Mouse (Mus musculus) erythroid progenitor cell, adult 5-6 weeks (primary cell): ENCODE measurements around the gene Ccnb2. TPM values are rescaled to one million over a fixed set of nuclear protein-coding genes. Genes with fewer than 3 reads are reported as not detected.
A peak's percentile ranks its signal among the peaks of the same experiment; 100 is the strongest.
"Not testable (repeated sequence)": the region's sequence is repeated elsewhere in the genome, so short reads cannot be mapped to it uniquely, and the experiment has no call there.

Experiments
- ATAC-seq: replicated peaks from 2 replicates; pipeline ENCODE4 v1.8.0; 2016; ENCODE audit warnings: moderate number of reproducible peaks, mild to moderate bottlenecking, moderate TSS enrichment, inconsistent platforms; ENCODE audit not compliant: poor library complexity, low FRiP score, severe bottlenecking
- total RNA-seq, 2 experiments: library from RNA; stranded (forward) in 1 of 2; stranded (reverse) in 1 of 2; fragments of 150-400 nt in 1 of 2; fragments of 186-747, 209-891 nt in 1 of 2; gene quantifications; 2 replicates each; pipeline versions ENCODE4 v1.2.3 to v1.2.4; 2015 to 2017; ENCODE audit warnings: low replicate concordance in 2 of 2

Ccnb2 gene
- total RNA-seq (2015; ENCODE audit: low replicate concordance) (314 and 369 TPM in 2 replicates), total RNA-seq (2017; ENCODE audit: low replicate concordance) (254 and 369 TPM in 2 replicates)

DNA sequence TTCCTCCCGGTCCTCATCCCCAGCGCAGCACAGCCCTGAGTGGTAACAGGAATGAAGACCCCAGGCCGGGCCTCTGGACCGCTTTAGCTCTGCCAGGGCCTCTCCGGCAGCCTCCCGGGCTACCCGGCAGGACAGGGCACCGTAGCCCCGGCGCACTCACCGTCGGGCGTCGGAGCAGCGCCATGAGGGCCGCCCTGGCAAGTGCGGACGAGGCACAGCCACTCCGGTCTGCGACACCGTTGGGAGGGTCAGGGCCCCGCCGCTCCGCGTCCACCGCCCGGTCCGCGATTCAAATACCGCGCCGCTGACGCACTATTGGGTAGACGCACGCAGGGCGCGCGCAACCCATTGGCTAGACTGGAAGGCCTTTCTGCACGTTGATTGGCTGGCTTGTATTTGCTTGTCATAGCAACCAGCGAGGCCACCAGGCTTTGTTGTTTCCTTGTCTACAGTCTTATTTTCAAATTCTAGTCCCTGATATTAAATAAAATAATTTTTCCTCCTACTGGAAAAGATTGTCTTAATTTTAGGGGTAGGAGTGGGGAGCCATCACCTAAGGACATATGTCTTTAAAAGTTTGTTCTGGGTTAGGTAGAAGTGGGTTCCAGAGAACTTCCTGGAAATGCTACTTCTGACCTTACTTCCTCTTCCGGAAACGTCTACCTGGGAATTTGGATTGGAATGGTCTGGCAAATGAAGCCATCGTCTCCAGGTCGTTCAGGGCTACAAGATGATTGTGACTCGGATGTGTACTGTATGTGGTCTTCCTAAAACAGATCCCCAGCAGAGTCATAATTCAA is at the start of gene Ccnb2:
Gene Ccnb2 (minus strand): TSS at position 291 of the 800 bp plus-strand sequence.
- peak; percentile 99 for ATAC-seq

DNA sequence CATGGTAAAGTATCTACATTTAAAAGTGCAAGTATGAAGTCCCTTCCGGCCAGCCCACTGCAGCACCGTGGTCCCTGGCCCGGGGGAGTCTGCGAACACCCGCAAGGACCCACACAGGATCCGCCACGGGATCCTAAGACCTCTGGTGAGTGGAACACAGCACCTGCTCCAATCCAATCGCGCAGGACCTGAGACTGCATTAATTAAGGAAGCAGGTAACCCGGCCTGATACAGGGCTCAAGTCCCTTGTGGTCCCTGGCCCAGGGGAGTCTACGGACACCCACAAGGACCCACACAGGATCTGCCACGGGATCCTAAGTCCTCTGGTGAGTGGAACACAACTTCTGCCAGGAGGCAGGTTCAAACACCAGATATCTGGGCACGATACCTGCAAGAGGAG is 41.7 kb upstream of the Ccnb2 start:
- not testable (repeated sequence) for ATAC-seq

DNA sequence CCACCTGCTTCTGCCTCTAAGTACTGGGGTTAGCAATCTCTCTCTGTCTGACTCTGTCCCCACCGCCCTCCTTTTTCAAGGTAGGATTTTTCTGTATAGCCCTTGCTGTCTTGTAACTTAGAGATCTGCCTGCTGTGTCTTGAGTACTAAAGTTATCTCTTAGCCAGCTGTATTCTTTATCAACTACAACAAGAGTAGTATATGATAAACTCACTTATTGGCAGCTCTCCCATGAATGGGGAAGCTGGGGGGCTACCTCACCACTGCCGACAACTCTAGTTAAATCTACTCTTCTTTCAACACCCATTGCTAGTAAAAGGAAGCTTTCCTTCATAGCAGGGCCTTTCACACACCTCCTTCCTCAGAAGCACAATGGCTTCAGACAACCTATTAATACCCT is 31.0 kb upstream of the Ccnb2 start:
- ATAC-seq, result no peak

DNA sequence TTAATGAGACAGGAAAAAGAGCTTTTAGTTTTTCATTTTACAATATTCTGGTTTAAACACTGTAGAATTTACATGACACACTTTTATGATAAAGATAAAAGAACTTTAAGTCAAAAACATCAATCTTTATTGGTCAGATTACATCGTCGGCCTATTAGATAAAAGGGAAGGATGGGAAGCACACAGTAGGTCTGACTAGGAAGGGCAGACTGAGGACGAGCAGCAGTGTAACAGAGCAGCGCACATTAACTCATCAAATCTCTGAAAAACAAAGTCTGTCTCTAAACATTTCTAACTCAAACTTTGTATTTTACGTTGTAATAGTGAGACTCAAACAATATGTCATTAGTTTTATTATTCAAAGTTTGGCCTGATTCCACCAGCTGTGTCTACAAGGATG is 27.7 kb upstream of the Ccnb2 start:
- ATAC-seq, result no peak

DNA sequence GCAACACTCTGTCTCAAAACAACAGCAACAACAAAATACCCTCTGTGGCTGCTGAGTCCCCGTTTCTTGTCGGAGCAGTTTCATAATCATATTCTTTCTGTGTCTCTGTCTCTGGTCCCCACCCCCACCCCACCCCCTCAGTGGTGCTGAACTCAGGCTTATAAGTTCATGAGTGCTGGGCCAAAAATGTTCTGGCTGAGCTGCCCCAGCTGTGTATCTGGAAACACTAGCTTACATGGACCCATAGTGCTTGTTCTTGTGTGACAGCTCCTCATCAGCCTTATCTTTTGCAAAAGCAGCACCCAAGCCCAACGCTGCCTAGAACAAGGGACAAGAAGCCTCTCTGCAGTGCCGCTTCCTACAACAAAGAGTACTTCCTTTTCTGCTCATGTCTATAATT is 18.6 kb upstream of the Ccnb2 start:
- ATAC-seq, result no peak

DNA sequence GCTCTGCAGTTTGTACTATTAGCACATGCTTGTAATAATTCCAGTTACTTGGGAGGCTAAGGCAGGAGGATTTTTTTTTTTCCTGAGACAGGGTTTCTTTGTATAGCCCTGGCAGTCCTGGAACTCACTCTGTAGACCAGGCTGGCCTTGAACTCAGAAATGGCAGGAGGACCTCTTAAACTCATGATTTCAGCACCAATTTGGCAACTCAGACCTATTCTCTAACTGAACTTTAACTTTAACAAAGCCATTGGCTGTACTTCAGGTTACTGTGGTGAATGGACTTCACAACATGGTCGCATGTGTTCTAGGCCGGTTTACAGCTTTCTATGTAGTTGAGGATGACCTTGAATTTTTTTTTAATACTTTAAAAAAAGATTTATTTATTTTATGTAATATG is 1.3 kb upstream of the Ccnb2 start:
- no peak for ATAC-seq

DNA sequence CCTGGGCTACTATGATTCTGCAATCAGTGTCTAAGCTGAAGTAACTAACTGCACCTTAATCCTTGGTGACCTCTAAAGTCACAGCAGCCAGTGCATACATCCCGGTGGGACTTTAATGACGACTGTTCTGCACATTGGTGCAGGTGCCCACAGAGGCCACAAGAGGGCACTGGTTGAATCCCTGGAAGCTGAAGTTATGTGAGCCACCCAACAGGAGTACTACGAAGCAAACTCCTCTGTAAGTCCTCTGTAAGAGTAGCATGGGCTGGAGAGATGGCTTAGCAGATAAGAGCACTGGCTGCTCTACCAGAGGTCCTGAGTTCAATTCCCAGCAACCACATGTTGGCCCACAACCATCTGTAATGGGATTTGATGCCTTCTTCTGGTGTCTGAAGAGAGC is 4.9 kb downstream of the Ccnb2 start:
- ATAC-seq, result peak; percentile 60

DNA sequence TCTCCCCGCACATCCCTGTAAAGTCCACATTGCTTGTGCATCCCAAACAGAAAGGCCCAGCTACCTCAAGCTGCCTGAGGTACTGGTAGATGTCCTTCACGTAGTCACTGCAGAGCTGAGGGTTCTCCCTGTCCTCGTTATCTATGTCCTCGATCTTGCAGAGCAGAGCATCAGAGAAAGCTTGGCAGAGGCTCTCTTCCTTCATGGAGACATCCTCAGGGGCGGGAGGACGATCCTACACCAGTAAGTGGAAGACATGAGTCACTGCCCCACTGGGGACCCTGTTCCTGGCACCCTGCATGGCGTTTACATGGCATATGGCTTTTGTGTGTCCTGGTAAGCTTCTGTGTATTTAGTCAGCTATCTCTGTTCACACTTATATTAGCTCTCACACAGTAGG is 8.3 kb downstream of the Ccnb2 start:
- ATAC-seq, result no peak

DNA sequence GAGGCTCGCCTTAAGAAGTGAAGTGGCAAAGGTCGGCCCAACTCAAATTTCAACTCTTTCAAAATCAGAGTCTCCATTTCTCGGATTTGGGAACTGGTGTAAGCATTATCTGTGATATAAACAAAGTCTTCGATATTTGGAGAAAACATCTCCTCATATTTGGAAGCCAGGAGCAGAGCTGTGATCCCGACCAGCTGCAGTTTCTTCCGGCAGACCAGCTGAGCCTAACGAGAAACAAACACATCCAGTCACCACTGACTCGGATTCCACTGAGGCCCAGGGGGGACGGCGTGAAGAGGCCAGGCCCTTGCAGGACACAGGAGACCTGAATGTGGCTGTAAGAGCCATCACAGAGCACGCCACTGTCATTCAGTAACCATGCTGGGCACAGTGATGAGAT is 10.7 kb downstream of the Ccnb2 start:
- no peak for ATAC-seq

DNA sequence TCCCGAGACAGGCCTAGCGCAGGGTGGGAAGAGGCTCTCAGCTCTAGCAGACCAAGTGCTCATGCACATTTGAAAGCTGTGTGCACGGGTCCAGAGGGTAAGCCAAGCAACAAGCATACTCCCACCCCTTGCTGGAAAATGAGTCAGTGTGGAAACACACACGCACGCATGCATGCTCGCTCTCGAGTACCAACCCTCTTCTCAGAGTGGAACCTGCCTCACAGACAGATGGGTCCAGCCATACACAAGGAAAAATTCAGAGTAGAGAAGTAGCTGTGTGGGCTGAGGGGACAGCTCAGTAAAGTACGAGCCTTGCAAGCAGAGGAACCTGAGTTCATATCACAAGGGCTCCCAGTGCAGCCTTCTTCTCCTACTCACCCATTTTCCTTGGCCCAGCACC is 11.6 kb downstream of the Ccnb2 start:
- ATAC-seq, result no peak

DNA sequence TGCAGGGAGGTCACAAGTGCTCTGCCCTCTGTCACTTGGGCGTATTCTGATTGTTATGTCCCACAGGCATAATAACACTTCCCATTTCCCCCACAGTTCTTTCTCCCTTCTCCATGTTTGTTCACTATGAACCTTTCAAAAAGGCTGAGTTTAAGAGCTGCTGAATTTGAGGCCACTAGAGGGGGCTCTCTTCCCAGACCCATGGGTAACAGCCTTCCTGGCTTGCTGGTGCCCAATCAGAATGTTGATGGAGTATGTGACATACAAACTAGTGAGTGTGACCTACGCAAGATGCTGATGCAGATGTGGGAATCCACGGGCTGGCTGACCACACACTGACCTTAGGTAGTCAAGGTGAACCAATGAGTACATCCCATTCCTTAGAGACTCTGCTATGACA is 12.6 kb downstream of the Ccnb2 start:
- ATAC-seq, result no peak

DNA sequence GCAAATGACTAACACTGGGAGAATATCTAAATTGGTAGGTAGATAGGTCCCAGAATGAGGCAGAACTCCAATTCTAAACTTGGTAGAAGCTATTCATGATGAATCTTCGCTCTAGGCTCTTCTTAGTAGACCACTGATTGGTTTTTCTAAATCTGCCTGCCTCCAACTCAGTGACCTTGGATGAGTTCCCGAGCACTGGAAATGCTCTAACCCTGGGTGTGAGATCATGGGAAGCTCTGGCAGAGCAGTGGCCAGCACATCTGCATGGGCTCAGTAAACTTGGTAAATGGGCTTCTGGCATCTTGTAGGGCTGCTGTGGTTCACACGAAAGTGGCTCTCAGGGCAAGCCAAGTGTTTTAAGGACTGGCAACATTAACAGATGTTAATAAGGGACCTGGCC is 14.8 kb downstream of the Ccnb2 start:
- no peak for ATAC-seq

DNA sequence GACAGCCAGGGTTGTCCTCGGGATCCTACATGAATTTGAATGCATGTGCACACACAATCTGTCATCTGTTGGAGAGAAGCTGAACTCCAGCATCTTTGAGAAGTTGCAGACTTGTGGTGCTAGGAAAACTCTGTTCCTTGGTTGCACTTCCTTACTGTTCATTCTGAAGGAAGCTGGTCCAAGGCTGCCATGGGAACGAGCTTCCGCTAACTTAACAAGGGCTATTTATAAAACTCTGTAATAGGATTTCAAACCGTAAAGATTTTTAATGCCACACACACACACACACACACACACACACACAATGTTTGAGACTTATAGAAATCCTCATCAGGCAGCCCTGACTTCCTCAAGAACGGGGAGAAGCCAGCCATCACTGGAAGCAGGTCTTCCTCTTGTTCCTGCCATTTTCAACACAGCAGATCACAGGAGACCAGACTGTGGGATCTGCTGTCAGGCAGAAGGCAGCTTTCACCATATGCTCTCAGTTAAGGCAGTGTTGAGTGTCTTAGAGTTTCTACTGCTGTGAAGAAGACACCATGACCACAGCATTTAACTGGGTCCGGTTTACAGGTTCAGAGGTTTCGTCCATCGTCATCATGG is 19.3 kb downstream of the Ccnb2 start:
- ATAC-seq, result no peak

DNA sequence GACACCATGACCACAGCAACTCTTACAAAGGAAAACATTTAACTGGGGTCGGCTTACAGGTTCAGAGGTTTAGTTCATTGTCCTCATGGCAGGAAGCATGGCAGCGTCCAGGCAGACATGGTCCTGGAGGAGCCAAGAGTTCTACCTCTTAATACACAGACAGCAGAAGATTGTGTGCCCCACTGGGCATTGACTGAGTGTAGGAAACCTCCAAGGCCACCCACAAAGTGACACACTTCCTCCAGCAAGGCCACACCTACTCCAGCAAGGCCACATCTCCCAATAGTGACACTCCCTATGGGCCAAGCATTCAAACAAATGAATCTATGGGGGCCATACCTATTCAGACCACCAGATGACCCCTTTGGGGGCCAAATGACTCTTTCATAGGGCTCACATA is 25.3 kb downstream of the Ccnb2 start:
- ATAC-seq, result no peak

DNA sequence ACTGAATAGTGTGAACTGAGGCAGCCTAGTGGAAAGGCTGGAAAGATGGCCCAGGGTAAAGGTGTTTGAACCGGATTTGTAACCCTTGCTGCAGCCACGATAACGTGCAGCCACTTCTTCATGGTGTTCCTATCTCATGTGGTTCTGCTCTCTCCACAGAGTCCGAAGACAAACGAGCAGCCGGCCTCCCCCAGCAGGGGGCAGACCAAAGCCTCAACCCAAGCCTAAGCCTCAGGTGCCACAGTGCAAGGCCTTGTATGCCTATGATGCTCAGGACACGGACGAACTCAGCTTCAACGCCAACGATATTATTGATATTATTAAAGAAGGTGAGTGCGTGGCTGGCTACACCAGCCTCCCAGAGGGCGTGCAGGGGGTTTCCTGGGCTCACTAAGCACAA is 25.7 kb downstream of the Ccnb2 start:
- ATAC-seq, result no peak

DNA sequence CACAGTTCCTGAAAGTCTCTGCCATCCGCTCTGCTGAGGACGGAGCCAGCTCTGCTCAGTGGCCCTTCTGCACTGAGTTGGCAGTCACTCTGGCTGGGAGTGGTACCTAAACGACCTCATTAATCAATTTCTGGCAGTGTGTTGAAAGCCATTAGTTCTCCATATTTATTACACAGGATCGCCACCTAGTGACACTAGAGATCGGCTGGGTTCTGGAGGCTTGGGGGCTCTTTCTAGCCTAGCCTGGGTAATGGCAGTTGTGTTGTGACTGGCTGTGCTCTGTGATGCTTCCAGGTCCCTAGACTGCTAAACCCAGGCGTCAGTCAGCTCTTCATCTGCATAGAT is 28.8 kb downstream of the Ccnb2 start:
- ATAC-seq, result no peak

DNA sequence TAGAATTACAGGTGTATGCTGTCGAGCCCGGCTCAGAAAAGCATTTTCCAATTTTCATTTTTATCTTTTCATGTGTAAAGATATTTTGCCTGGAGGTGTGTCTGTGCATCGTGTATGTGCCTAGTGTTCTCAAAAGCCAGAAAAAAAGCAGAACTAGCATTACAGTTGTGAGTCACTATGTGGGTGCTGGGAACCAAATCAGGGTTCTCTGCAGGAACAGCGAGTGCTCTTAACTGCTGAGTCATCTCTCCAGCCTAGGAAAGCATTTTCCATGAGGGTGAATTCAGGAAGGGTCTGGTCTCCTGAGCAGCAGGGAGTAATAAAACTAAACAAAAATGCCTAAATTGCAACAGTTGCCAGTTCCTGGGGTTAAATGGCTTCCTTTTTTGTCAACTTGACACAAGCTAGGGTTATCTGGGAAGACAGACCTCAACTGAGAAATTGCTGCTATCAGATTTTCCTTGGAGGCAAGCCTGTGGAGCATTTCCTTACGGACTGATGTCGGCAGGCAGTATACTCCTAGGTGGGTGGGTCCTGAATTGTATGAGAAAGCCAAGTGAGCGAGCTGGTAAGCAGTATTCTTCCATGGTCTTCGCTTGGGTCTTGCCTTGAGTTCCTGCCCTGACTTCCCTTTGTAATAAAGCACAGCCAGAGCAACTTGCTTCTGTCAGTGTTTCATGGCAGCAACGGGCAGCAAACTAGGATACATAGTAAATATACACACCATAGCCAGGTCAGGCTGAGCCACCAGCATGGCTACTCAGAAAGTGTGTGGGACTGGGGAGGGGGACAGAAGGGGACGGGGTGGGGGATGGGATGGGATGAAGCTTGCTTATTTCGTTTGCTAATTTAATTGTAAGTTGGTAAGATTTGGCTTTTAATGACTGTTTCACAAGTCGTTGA is 29.4 kb downstream of the Ccnb2 start:
- ATAC-seq, result no peak

DNA sequence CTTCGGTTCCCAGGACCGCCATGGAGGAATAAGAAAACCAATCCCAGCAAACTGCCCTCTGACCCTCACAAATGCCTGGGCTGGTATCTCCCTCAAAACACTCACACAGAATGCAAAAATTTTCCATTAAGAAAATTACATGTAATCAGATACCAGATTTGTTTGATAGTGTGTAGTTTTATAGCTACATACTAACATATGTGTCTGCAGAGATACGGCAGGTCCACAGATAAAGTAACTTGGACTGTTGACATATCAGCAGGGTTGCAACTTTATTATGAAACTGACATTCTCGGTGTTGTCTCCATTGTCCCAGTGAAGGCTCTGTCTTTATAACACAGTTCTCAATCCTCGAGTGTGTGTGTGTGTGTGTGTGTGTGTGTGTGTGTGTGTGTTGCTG is 30.3 kb downstream of the Ccnb2 start:
- no peak for ATAC-seq

DNA sequence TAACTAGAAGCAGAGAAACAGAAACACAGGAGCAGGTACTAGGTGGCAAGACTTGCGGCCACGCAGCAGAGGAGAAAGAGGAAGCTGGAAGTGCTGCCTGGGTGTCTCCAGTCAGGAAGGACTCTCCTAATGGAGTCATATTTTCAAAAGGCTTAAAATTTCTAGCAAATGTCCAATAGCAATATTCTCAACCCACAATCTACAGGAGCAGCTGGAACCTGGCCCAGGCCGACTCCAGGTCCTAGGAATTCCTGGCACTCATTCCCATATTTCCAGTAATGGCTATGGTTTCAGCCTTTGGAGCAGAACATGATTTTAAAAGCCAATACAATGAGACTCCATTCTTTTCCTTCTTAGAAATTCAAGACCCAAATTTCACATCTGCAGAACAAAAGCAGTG is 31.8 kb downstream of the Ccnb2 start:
- no peak for ATAC-seq

DNA sequence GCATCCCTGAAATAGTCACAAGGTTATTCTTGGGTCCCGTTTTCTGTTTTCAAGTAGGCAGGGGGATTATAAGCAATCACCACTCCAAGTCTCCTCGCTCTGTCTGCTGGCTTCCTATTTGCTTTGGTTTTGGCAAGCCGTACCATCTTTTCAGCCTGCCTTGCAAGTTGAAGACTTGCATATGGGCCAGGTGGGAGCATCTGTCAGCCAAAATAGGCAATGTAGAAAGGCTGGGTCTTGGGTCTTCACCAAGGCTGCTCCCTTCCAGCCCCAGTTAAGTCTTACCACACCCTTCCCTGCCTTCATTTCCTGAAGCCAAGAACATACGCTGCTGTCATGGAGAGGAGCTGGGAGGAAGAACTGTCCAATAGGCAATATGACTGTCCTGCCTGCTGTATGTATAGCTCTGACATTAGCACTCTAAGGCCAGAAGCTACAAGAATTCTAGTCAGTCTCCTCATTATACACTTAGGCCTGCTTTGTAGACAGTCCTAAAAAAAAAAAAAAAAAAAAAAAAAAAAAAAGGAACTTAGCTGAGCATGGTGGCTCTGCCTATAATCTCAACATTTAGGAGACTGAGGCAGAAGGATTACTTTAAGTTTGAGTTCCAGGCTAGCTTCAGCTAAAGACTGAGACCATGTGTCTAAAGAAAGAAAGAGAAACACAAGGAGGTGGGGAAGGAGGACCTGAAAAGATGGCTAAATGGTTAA is 33.8 kb downstream of the Ccnb2 start:
- ATAC-seq, result no peak
